Mouse (Mus musculus) spleen, adult 12 weeks (tissue): Measurements from ENCODE around the gene Traf4.

ENCODE experiments used
- DNase-seq: peaks from one replicate; pipeline ENCODE4 v3.0.0; 2022; ENCODE audit warnings: low spot score

Traf4 gene

DNA sequence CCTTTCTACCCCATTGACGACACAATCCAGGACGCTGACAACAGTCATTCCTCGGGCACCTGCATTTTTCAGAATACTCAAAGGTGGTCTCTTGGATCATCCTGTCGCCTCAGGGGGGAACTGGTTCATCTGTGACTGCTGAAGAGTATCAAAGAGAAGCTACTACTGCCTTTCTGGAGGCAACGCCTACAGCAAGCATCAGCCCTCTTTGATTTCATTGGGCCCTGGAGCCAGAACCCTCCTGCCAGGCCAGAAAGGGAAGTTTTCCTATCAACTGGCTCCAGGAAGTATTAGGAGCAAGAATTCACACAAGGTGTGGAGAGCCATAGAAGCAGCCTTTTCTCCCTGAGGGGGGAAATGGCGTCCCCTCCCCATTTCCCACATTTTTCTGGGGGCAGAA is 1.3 kb upstream of the Traf4 start:
- DNase-seq: no peak

DNA sequence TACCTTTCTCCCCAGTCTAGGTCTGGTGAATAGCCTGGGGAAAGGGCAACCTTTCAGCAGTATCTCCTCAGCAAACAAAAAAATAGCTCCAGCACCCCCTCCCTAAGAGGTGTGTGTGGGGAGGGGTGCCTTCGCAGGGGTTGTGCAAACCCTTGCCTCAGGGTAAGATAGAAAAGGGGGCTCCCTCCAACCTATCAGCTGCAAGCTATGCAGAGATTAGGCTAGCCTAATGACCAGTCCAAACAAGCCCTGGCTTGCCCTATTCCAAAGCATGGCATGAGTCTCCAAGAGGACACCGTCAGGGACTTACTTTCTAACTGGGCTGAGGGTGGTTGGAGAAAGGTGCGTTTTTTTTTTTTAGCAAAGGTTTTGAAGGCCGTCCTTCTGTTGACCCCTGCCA is 772 bp upstream of the Traf4 start:
- DNase-seq: no peak

DNA sequence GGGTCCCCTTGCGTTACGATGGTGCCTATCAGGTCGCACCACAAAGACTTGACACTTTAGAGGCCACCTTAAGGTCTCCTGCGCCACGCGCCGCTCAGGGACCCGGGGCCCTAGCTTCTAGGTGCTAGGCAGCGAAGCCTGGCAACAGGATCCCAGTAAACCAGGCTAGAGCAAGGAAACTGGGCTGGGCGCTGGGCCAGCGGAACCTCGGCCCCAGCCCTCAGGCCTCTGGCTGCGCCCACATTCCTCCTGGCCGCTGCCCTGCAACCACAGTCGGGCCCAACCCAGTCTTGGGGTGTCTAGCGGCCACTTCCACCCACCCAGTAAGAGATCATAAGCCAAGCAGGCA is 346 bp upstream of the Traf4 start:
- no peak for DNase-seq

DNA sequence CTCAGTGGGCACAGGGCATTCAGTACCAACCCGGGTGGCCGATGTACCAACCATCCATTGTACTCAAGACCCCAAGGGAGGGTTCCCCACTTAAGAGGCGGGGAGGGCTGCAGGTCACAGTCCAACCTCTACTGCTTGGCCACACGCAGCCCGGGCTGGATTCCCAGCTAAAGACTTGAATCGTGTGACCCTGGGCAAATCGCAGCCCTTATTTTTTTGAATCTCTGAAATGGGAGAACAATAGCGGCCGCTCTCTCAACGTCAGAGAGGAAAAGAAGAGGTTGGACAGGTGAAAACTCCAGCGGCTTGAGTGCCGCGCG is 825 bp downstream of the Traf4 start:
- DNase-seq: no peak

DNA sequence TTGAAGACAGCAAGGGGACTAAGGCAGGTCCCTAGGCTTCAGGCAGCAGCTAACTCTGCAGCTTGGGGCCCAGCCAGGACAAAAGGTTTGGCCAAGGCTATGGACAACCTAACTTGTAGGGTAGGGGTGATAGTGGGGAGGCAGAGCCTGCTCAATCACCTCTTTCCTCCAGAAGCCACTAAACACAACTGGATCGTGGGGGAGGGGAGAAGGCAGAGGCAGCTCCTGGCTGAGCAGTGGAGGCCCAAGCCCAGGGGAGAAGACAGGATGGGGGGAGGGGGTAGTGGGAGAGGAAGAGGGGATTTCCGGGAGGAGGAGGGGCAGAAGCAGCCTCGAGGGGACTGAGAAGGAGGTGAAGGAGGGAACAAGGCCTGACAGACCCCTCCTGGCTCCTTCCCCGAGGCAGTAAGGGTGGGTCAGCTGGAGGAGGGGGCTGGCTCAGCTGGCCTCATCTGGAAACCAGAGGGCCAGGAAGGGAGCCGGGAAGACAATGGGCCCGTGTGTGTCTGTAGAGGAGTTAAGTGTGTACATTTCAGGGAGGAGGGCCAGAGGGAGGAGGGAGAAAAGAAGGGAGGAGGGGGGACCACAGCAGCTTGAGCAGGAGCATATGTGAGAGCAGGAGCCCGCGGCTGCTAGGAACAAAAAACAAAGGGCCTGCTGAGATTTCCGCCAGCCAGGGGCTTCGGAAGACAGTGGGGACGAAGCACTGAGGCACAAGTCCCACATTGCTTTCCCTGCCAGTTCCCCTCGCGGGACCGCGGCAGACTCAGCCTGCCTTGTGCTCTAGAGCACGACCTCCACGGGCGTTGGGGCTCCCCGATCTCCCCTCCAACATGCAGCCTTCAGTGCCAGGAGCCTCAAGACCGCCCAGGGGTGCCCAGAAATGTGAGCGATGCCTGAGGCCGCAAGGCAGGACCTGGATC is 1.4 kb downstream of the Traf4 start:
- no peak for DNase-seq

DNA sequence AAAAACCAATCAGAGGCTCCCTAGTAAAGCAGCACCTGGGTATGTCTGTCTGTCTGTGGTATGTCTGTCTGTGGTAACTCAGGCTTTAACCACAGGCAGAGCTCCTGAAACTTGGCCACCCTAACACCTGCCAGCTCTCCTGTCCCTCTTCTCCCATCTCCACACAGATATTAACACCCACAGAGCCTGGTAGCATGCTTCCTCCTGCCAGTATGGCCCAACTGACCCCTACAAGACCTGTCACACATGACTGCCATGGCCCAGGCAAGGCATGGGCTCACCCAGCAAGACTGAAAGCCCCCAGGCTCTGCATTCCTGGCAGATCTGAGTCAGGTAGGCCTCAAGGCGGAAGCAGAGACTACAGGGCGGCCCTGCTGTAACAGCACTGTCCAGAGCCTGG is 2.3 kb downstream of the Traf4 start:
- DNase-seq: no peak

DNA sequence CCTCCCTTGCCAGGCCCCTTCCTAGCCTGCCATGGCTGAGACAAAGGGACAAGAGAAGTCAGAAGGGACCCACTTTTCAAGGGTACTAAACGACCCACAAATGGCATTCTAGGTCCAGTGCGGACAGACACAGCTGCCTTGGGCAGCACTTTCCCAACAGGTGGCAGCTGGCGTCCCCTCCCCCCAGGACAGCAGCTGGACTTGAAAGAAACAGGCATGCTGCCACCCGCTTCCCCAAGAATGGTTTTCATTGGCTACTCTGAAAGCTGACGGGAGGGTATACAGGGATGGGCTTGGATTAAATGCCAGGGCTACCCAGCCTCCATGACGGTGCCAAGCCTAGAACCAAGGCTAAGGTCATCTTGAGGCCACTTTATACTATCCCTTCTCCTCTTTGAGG is 2.9 kb downstream of the Traf4 start:
- no peak for DNase-seq

DNA sequence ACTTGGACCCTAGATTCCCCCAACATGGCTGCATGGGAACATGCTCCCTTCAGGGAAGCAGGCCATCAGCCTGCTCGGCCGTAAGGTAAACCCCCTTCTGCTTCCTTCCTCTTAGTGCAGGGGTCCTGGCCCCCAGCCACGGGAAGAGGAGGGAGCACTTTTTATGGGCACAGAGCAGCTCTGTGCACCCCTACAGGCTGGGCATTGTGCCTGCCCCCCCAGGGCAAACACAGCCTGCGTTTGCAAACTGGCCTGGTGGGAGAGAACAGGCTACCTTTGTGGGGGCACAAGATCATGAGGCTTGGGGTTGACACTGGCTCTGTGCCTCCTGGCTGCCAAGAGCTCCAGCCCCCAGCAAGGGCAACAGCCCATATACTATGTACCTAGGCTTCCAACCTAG is 3.4 kb downstream of the Traf4 start:
- no peak for DNase-seq

DNA sequence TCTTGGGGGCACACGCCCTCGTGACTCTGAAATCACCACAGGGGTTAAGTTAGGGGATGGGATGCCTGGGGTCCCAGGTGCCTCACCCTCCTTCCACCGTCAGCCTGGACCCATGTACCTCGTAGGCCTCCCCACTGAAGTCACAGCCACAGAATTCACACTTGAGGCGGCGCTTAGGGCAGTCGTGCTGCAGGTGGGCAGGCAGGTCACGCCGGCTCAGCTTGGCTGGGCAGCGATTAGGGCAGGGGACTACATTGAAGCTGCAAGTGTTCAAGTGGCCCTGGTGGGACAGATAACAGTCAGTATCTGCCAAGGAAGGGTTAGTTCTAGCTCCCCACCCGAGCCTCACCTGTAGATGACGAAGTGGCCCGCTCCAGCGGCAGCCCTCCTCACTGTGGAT is 4.2 kb downstream of the Traf4 start:
- DNase-seq: no peak

DNA sequence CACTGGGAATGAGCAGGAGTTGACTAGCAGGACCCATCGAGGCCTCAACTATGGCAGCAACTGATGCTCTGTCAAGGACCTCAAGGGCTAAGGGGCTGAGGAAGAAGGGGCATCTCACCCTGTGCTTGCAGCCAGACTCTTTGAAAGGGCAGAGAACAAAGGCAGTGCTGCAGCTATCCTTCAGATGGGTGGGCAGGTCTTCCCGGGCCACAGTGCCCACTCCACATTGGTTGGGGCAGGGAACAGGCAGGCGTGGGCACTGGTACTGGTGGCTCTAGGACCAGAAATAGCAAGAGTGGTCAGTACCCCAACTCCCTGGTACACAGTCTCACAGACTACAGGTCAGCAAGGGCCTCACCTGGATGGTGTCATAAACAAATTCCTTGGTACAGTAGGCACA is 4.7 kb downstream of the Traf4 start:
- no peak for DNase-seq

DNA sequence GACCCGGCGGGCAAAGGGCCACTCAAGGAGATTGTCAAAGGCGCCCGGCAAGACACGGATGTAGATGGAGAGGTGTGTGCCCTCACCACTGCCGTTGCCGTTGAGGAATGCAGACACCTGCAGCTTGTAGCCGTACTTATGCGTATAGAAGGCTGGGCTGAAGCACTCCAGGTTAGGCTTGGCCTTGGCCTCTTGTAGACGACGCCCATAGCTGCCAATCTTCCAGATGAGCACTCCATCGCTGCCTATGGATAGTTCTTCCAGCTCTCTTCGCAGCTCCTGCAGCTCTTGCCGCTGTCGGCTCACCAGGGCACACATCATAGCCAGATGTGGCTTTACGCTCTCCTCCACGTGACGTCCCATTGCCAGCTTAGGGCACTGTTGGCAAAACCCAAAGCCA is 5.2 kb downstream of the Traf4 start:
- no peak for DNase-seq

DNA sequence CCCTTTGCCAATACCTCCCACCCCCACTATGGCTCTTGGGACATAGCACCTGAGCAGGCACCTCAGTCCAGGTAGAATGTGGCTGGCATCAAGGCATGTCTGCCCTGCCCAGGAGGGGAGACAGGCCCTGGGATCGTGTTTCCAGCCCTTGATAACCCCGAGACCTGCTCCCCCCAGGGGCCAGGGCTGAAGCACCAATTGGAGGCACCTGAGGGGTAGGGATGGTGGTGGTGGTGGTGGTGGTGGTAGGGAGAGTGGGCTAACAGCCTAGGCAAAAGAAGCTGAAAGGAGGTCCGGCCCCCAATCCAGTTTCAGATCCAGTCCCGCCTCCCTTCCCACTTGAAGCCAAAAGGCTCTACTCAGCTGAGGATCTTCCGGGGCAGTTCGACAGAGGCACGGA is 5.8 kb downstream of the Traf4 start:
- no peak for DNase-seq

DNA sequence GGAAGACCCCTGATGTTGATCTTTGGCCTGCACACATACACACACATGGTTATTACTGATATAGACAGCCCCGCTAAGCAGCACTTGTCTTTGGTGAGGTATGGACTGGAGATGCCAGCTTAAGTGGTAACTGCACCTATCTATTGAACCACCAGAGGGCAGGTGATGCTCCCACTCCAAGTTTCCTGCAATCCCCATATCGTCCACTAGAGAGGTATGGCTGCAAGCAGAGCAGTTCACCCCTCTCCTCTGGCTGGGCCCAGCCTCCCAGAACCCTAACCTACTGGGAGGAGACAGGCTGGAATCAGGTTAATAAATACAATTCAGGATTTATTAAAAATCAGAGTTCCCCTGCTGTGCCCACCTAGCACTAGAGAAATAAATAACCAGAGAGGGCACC is 6.3 kb downstream of the Traf4 start:
- DNase-seq: peak; percentile 72

DNA sequence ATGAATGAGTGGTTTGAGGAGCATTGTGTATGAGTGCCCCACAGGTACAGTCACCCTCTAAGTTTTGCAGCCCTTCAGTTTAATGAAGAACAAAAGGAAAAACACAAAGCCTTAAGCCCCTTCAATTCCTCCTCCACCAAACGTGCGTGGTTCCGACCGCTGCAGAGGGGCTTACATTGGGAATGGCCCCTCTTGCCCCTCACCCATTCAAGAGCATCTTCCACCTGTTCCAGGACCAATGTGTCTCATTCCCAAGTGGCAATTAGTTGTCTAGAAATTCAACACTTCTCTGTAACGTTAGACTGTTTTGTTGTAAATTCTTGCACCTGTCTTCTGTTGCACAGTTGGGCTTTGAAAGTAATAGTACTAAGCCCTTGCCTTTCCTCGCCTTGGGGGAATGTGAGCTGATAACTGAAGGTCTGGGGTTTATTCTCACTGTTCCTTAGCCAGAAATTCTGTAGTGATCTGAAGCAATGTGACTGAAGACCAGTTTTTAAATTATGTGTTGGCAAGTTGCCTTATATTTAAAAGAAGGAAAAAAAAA is 9.2 kb downstream of the Traf4 start:
- no peak for DNase-seq

DNA sequence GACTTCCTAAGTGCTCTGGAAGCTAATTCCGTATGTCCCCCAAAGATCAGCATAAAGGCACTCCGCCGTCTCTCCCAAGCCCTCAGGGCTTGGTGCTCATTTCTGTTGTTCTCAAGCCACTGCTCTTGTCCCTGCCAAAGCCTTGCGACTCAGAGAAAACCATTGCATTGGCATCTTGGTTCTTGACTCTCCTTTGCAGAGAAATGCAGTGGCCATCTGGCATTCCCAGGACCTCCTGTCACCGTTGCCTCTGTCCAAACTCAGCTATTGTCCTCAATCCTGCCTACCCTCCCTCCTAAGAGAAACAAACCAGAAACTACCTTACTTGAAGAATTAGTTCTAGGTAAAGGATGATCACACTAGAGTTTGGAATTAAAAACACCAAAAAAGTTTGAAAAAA is 9.7 kb downstream of the Traf4 start:
- DNase-seq: no peak

DNA sequence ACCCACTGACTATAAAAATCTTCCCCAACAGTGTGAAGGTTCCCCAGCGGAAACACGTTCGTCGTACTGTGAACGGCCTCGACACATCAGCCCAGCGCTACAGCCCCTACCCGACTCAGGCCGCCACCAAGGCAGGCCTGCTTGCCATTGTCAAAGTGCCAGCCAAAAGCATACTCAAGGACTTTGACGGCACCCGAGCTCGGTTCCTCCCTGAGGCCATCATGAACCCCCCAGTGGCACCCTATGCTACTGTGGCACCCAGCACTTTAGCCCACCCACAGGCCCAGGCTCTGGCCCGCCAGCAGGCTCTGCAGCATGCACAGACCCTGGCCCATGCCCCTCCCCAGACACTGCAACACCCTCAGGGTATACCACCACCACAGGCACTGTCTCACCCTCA is 11.6 kb downstream of the Traf4 start:
- no peak for DNase-seq

DNA sequence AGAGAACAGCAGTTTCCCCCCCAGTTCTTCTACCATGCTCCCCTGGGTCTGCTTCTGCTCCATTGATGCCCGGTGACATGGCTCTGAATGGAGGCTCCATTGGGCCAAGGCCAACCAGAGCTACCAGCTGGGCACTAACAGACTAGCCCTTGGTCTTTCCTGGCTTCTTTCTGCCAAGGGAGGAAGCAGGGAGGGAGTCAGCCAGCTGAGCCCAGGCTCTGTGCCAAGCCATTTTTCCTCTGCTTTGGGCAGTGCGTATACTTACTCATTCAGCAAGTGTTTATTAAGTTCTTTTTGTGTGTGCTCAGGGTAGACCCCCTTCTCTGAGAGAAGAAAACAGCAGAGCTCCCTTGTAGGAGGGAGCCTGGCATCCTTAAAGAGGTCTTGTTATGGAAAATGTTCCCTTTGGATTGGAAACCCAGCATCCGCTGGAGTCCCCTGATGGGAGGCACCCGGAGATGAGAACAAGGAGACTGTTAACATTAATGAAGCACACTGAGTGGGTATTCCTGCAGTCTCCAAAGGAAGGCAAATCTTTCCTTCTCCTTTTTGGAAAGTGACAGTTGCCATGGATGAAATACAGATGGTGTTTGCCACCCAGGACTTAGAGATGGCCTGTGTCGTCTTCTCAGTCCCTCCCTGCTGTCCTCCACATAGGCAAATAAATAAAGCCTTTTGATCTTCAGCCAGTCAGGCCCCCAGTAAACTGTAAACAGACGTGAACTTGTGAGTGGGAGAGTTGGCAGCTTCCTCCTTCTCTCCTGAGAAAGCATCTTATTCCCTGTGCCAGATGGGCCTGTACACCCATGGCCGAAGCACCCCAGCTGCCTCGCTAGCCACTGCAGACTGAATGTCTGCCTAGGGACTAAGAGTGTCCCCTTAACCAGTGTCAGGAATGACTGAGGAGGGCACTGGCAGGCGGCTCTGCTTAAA is 12.8 kb downstream of the Traf4 start:
- no peak for DNase-seq

DNA sequence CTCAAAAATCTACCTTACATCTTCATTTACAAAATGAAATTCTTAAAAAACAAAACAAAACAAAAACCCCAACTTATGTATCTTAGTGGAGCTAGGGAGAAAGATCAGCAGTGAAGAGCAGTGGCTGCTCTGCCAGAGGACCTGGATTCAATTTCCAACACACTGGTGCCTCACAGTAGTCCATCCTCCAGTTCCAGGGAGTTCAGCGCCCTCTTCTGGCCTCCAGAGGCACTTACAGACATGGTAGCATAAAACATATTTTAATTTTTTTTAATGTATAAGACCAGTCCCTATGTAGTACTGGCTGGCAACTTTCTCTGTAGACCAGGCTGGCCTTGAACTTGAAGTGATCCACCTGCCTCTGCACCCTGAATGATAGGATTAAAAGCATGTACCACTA is 14.2 kb downstream of the Traf4 start:
- no peak for DNase-seq

DNA sequence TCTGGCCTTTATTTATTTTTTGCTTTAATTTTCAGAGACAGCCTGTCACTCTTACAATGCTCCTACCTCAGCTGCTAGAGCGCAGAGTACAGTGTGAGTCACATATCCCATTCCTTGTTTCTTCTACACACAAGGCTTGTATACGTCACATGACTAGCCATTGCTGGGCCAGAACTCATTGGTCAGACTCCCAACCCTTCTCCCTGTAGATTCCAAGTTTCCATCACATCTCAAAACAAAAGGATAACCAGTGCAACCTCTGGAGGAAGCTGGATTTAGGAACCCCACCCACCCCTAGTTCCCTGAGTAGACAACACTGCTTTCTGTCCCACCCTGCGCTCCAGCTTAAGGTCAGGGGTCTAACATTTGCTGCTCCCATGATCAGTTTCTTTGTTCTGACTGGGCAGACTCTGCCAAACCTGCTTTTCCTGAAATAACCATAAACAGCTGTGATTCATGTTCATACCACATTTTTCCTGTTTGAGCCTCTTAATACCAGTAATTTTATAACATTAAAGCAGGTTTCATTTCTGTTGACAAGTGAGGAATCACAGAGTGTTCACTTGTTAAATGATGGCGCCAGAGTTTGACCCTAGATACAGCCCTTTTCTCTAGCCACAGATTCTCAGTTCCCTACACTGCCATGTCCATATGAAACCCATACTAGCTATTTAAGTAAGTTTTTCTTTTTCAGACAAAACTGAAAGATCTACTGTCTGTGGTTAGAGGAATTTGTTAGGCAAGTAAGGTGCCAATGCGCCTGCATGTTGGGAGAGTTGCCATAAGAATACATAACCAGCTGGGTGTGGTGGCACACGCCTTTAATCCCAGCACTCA is 18.5 kb downstream of the Traf4 start:
- DNase-seq: no peak

DNA sequence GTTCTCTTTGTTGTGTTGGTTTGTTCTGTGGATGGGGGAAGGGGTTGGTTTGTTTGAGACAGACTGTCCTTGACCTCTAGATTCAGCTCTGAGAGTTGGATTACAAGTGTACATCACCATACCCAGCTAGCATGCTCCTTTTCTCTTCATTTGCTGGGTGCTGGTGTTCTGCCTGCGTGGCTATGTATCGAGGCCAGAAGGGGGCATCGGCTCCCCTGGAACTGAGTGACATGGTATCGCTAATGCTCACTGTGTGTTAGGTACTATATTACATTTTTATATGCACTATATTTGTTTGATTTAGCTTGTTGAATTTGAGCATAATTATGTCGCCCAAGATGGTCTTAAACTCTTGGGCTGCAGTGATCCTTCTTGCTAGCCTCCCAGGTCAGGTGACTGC is 19.2 kb downstream of the Traf4 start:
- DNase-seq: no peak

DNA sequence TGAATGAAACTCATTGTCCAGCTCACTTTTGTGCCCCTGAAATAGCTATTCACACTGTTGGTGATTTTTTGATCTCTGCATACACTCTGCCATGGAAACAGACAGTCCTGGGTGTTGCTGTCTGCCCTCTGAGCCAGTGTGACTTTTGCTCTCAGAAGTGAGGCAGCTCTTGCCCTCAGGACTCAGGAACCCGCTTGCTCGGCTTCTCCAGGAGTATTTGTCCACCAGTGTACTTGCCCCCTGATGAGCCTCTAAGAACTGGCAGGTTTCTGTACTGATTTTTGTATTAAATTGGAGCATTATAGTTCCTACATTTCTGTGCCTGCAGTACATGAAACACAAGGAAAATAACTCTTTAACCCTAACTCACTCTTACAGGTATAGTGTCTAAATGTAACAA is 21.9 kb downstream of the Traf4 start:
- DNase-seq: no peak

DNA sequence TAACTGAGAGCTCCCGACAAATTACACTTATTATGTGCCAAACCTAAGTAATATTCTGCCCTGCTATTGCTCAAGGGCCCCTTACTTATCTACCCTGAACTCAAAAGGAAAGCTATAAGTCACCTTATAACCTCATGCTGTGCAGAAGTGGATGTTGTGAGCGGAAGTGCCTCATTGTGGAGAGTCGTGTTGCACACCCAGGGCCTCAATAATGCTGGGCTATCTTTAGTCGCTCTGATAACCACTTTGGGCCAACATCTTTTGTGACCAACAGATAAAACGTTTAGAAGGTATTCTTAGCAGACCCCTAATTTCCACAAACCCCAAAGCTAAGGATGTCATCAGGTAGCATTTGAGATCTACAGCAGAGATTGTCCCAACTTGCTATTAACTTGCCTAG is 24.7 kb downstream of the Traf4 start:
- DNase-seq: no peak
